Mouse (Mus musculus) embryo, embryonic 10.5 days (tissue): ENCODE results near the gene Hikeshi.

Source experiments
- DNase-seq: peaks from one replicate; pipeline ENCODE4 v3.0.0-alpha.2; 2015; ENCODE audit warnings: low spot score

Hikeshi gene

GRCm38 (mm10) chr7:89940571-89941463, at the start of gene Hikeshi:
Gene Hikeshi, minus strand, starts transcription at chr7:89941204.
- DNase-seq, result peak; percentile 100

- no peak for DNase-seq
Observed at GRCm38 (mm10) chr7:89984421-89984820, 43.4 kb upstream of the Hikeshi start.

GRCm38 (mm10) chr7:89983441-89983840, 42.4 kb upstream of the Hikeshi start:
- DNase-seq, result no peak

GRCm38 (mm10) chr7:89981557-89981956, 40.6 kb upstream of the Hikeshi start:
- DNase-seq, result no peak

GRCm38 (mm10) chr7:89980485-89981422, 39.8 kb upstream of the Hikeshi start, which contains the start of gene Eed:
Gene Eed, minus strand, starts transcription at chr7:89980983.
- peak; percentile 96 for DNase-seq

- no peak for DNase-seq
Observed at GRCm38 (mm10) chr7:89980133-89980484, 39.1 kb upstream of the Hikeshi start.

- peak; percentile 62 for DNase-seq
Observed at GRCm38 (mm10) chr7:89979432-89980130, 38.6 kb upstream of the Hikeshi start.

- no peak for DNase-seq
Observed at GRCm38 (mm10) chr7:89976796-89977195, 35.8 kb upstream of the Hikeshi start.

GRCm38 (mm10) chr7:89975571-89975970, 34.6 kb upstream of the Hikeshi start:
- DNase-seq, result no peak

- no peak for DNase-seq
Observed at GRCm38 (mm10) chr7:89967235-89967634, 26.2 kb upstream of the Hikeshi start.

GRCm38 (mm10) chr7:89966771-89967170, 25.8 kb upstream of the Hikeshi start:
- DNase-seq, result no peak

GRCm38 (mm10) chr7:89963135-89963534, 22.1 kb upstream of the Hikeshi start:
- no peak for DNase-seq

GRCm38 (mm10) chr7:89957300-89957699, 16.3 kb upstream of the Hikeshi start:
- DNase-seq, result no peak

GRCm38 (mm10) chr7:89954261-89954660, 13.3 kb upstream of the Hikeshi start:
- no peak for DNase-seq

GRCm38 (mm10) chr7:89949403-89949802, 8.4 kb upstream of the Hikeshi start:
- no peak for DNase-seq

- DNase-seq, result no peak
Observed at GRCm38 (mm10) chr7:89948026-89948425, 7.0 kb upstream of the Hikeshi start.

GRCm38 (mm10) chr7:89939497-89940353, 1.3 kb downstream of the Hikeshi start:
- DNase-seq, result peak; percentile 16

GRCm38 (mm10) chr7:89923441-89924180, 17.4 kb downstream of the Hikeshi start:
- no peak for DNase-seq

- DNase-seq, result no peak
Observed at GRCm38 (mm10) chr7:89917776-89918175, 23.2 kb downstream of the Hikeshi start.

- no peak for DNase-seq
Observed at GRCm38 (mm10) chr7:89916711-89917110, 24.3 kb downstream of the Hikeshi start.
